Mouse (Mus musculus) heart, adult 2 months (tissue): ENCODE measurements at regions not wholly inside any gene's neighbourhood (a gene's known extent, or its start where the extent isn't known, plus 50 kb on each side); places are given as distances from the start of the nearest gene placed in this dataset.

Source experiments
- CTCF ChIP-seq: fragments of 200-600 bp; IDR thresholded peaks from 2 replicates; pipeline ENCODE4 v1.8.1; 2022; ENCODE audit warnings: antibody characterized with exemption, mild to moderate bottlenecking, moderate library complexity
- EP300 ChIP-seq: fragments of 200-500 bp; IDR thresholded peaks from 2 replicates; pipeline ENCODE4 v1.6.1; 2011; ENCODE audit warnings: low read depth, low read length, control low read depth; ENCODE audit not compliant: insufficient read depth

DNA sequence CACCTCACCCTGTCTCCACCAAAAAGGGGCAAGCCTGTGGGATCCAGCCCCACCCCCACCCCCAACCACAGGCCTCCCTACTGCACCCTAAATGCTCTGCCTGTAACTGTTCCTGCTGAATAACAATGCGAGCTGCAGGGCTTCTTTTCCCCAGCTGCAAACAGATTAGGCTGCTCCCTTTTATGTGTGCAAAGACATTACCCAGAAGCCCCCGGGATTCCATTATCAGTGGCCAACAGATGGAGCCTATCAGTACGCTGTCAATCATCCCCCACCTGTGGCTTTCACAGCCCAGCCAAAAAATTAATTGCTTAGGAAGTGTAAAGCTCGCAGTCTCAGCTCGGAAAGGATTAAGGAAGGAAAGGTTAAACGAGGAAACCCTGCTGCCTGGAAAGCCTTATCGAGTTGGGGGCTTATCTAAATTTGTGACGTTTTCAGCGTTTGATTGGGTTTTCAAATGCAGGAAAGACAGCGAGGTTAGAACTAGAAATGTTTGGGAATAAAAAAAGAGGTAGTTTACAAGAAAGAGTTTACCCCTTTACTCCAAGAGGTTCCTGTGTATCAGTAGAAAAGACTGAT lies 263.2 kb upstream of the Myo3a start:
- TF ChIP-seq CTCF, result no peak
- TF ChIP-seq EP300, result no peak
